Mouse (Mus musculus) ES-E14 (cell line): ENCODE measurements around the gene Ankrd53. TPM values are rescaled to one million over a fixed set of nuclear protein-coding genes. Genes with fewer than 3 reads are reported as not detected.

Experiments used
- DNase-seq: peaks from one replicate; pipeline ENCODE4 v3.0.0-alpha.2; 2013; ENCODE audit warnings: low read depth, low spot score
- H3K27ac ChIP-seq: 2 replicates; pipeline ENCODE4 v1.5.1; 2012; ENCODE audit warnings: low read depth, mild to moderate bottlenecking, low read length, moderate library complexity, mixed read lengths; ENCODE audit not compliant: poor library complexity, insufficient read depth, severe bottlenecking
- H3K36me3 ChIP-seq: 2 replicates; pipeline ENCODE4 v1.6.1; 2012; ENCODE audit warnings: mild to moderate bottlenecking, low read length, moderate library complexity, mixed read lengths; ENCODE audit not compliant: control insufficient read depth, poor library complexity, insufficient read depth, severe bottlenecking
- H3K4me1 ChIP-seq, 2 experiments: fragments of 150-350 bp in 1 of 2; sonication (generic) in 1 of 2; 2 replicates each; pipeline ENCODE4 v1.6.1; 2012; ENCODE audit warnings: low read length in 2 of 2, mild to moderate bottlenecking in 1 of 2, mixed read lengths in 1 of 2; ENCODE audit not compliant: control insufficient read depth in 2 of 2, insufficient read depth in 2 of 2, poor library complexity in 1 of 2
- H3K4me3 ChIP-seq, 2 experiments: fragments of 150-350 bp in 1 of 2; sonication (generic) in 1 of 2; 2 replicates each; pipeline ENCODE4 v1.5.1; 2012; ENCODE audit warnings: low read length in 2 of 2, low read depth in 1 of 2, mild to moderate bottlenecking in 1 of 2, mixed read lengths in 1 of 2; ENCODE audit not compliant: insufficient read depth in 1 of 2, poor library complexity in 1 of 2, severe bottlenecking in 1 of 2
- H3K9ac ChIP-seq: 2 replicates; pipeline ENCODE4 v1.6.1; 2012; ENCODE audit warnings: low read depth, mild to moderate bottlenecking, low read length, mixed read lengths; ENCODE audit not compliant: poor library complexity, insufficient read depth, severe bottlenecking
- H3K9me3 ChIP-seq: fragments of 150-350 bp; sonication (generic); 2 replicates; pipeline ENCODE4 v1.6.1; 2012; ENCODE audit warnings: low read depth, mild to moderate bottlenecking, low read length; ENCODE audit not compliant: control insufficient read depth, insufficient read depth
- CHD2 ChIP-seq: IDR thresholded peaks from 2 replicates; pipeline ENCODE4 v1.6.1; 2014; ENCODE audit warnings: mild to moderate bottlenecking, low read depth, low read length, inconsistent platforms
- HCFC1 ChIP-seq: IDR thresholded peaks from 2 replicates; pipeline ENCODE4 v1.6.1; 2012; ENCODE audit warnings: low read length, inconsistent platforms, borderline replicate concordance; ENCODE audit not compliant: insufficient read depth
- MAFK ChIP-seq: IDR thresholded peaks from 2 replicates; pipeline ENCODE4 v1.6.1; 2014; ENCODE audit warnings: mild to moderate bottlenecking, low read depth, low read length, inconsistent platforms; ENCODE audit not compliant: insufficient read depth
- ZC3H11A ChIP-seq: IDR thresholded peaks from 2 replicates; pipeline ENCODE4 v1.6.1; 2012; ENCODE audit warnings: low read depth, mild to moderate bottlenecking, inconsistent platforms, low read length, borderline replicate concordance
- ZNF384 ChIP-seq: IDR thresholded peaks from 2 replicates; pipeline ENCODE4 v1.6.1; 2012; ENCODE audit warnings: low read depth, low read length, inconsistent platforms
- in situ Hi-C, 2 experiments: fragments of 600-800 bp; cut with MboI; formaldehyde crosslinking; loops; one replicate each; pipeline ENCODE4 v1.15.1; 2025; ENCODE audit warnings: low sequenced_read_pairs in 2 of 2, inconsistent platforms in 1 of 2; ENCODE audit not compliant: unreplicated experiment in 2 of 2
- total RNA-seq: library from RNA; depleted of rRNA; stranded (reverse); fragments of 300-350 nt; gene quantifications from 2 replicates; pipeline ENCODE4 v1.2.3, GENCODE M21; 2012

Gene Ankrd53
- total RNA-seq, 1 experiment, result 0.18 TPM

DNA sequence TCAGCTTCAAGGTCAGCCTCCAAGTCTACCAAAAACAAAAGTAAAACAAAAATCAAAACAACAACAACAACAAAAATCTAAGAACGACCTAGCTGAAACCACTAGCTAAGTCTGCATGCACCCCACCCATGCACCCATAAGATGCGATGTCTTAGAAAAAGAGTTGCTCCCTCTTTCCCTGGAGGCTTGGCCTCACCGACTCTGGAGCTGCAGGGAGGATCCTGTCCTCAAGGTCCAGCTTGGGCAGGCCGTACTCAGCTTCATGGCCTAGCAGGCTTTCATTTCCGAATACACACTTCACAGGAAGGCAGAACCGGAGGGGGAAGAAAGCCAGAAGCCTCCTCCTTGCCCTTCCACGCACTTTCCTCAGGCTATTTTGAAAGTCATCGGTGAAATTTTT lies 45.4 kb upstream of the Ankrd53 start:
- Histone ChIP-seq H3K27ac (no peak overlapping the region), H3K9me3 (no peaks in the 10 kb centered on the region), H3K4me1 (peaks cover 2 to 9% of the 10 kb centered on the region in 2 experiments; a peak in 1 of 4 replicates), H3K4me3 (no peak overlapping the region), H3K9ac (no peak overlapping the region), H3K36me3 (no peaks in the 10 kb centered on the region)
- DNase-seq, result no peak
- in situ Hi-C loops, result loop anchor here (10.0 to 25.0 kb wide), 3 partner anchors 655 to 1470 kb away; partner anchors contain the start of genes Emx1 (in 2 of the 2), Aup1 (in 1 of the 2), Dqx1 (in 1 of the 2) and Htra2 (in 1 of the 2)
- TF ChIP-seq MAFK (no peak), ZNF384 (no peak), HCFC1 (no peak), CHD2 (no peak), ZC3H11A (no peak)

DNA sequence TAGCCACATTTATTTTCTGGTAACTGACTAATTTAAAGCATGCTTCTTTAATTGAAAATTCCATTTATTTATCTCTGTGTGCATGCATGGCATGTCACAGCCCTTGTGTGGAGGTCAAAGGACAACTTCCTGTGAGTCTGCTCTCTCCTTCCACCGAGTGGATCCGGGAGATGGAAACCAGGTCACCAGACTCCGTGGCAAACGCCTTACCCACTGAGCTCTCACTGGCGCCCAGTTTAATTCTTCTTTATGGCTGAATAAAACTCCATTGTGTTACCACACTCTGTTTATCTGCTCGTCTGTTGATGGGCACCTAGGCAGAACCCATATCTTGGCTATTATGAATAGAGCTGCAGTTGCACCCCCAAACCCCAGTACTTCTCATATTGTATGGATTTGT lies 39.9 kb upstream of the Ankrd53 start:
- Histone ChIP-seq H3K9me3 (no peaks in the 10 kb centered on the region; the same call in 1 of the 2 replicates), H3K36me3 (no peaks in the 10 kb centered on the region), H3K27ac (no peak overlapping the region), H3K9ac (no peak overlapping the region), H3K4me1 (peaks cover 2% of the 10 kb centered on the region in 2 experiments; a peak in 1 of 4 replicates), H3K4me3 (no peak overlapping the region)
- in situ Hi-C loops, result loop anchor here (25.0 kb wide), 2 partner anchors 660 to 1465 kb away; partner anchors contain the start of genes Emx1 (in 2 of the 2), Aup1 (in 1 of the 2), Dqx1 (in 1 of the 2) and Htra2 (in 1 of the 2)
- DNase-seq, result no peak
- no peak for TF ChIP-seq ZNF384
- TF ChIP-seq HCFC1, result no peak
- no peak for TF ChIP-seq MAFK
- TF ChIP-seq ZC3H11A, result no peak
- no peak for TF ChIP-seq CHD2

DNA sequence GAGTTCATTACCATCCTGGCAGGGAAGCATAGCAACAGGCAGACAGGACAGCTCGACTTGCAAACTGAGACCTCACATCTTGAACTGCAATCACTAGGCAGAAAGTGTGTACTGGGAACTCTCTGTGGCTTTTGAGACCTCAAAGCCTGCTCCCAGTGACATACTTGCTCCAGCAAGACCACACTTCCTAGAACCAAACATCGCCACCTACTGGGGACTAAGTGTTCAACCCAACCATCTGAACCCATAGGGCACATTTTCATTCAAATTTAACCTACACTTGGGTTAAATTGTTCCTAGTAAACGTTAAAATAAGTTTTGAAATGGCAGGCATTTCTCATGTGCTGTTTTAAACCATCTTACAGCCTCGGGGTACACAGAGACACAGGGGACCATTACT lies 35.3 kb upstream of the Ankrd53 start:
- Histone ChIP-seq H3K9ac (no peak overlapping the region), H3K4me3 (no peak overlapping the region), H3K9me3 (no peaks in the 10 kb centered on the region; the same call in 1 of the 2 replicates), H3K36me3 (no peaks in the 10 kb centered on the region), H3K4me1 (no peaks in the 10 kb centered on the region; a peak in 1 of 4 replicates), H3K27ac (no peak overlapping the region)
- TF ChIP-seq MAFK, result no peak
- TF ChIP-seq ZNF384, result no peak
- no peak for TF ChIP-seq HCFC1
- no peak for TF ChIP-seq ZC3H11A
- no peak for TF ChIP-seq CHD2
- DNase-seq, result no peak
- in situ Hi-C loops, result no loop called here

DNA sequence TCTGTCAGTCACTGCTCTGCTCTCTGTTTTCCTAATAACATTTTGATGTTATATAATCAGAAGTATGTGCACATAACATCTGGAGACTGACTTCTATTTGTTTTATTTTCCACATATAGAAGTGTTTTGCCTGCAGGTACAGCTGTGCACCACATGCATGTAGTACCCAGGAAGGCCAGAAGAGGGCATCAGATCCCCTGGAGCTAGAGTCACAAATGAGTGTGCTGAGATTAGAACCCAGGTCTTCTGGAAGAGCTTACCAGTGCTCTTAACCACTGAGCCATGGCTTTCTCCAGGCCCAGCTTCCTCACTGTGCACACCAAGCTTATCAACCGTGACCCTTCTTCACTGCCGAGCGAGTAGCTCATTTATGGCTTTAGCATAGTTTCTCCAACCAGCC lies 34.0 kb upstream of the Ankrd53 start:
- no peak overlapping the region for H3K9ac ChIP-seq
- DNase-seq, result no peak
- no peak overlapping the region for H3K4me3 ChIP-seq
- H3K36me3 ChIP-seq, result no peaks in the 10 kb centered on the region
- no peaks in the 10 kb centered on the region for H3K9me3 ChIP-seq
- no peak overlapping the region for H3K27ac ChIP-seq
- no peaks in the 10 kb centered on the region; a peak in 1 of 4 replicates for H3K4me1 ChIP-seq
- TF ChIP-seq MAFK, result no peak
- no peak for TF ChIP-seq CHD2
- no peak for TF ChIP-seq ZC3H11A
- no peak for TF ChIP-seq HCFC1
- no peak for TF ChIP-seq ZNF384
- in situ Hi-C loops, result no loop called here
